Mouse (Mus musculus): ENCODE data around the gene Dnajb14.
"Not testable (repeated sequence)": the region's sequence is repeated elsewhere in the genome, so short reads cannot be mapped to it uniquely, and the experiment has no call there.

The Dnajb14 gene

DNA sequence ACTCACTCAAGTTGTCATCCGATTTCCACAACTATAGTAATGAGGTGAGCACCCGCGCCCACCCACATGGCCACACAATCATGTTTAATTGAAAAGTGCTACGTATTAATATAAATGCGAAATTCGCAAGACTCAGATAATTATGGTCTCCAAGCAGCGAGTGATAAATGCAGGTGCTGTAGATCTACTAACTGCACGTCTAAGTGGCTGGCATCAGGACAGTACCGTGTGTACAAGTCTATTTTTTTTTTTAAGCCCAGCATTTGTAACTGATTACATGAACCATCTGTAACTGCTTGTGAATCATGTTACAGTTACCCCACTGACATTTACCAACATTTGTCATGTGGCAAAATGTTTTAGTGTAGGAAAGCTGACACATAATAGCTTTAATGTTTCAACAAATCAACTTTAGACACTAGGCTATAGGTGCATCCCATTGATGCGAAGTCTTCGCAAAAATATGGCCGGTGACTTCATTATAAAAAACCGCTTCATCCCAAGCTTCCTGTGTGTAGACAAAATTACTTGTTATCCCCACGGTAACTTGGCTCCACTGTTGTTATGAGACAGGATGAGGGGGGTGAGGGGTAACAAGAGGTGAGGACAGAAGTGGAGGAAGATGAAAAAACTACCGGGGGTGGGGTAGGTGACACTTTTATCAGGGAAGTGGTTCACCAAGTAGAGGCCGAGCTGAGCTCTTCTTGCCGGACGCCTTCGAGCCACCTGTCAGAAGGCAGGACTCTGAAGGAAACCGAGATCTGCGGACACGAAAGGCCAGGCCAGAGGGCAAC is 3.9 kb upstream of the Dnajb14 start:
- DNase-seq (ENCODE audit: low read depth, low spot score): no peak

GRCm38 (mm10) chr3:137864124-137864987 is 3.1 kb upstream of the Dnajb14 start, which contains the start of gene H2afz:
Gene H2afz (plus strand): TSS chr3:137864487.
- peak; percentile 97 for DNase-seq (ENCODE audit: low read depth, low spot score)

DNA sequence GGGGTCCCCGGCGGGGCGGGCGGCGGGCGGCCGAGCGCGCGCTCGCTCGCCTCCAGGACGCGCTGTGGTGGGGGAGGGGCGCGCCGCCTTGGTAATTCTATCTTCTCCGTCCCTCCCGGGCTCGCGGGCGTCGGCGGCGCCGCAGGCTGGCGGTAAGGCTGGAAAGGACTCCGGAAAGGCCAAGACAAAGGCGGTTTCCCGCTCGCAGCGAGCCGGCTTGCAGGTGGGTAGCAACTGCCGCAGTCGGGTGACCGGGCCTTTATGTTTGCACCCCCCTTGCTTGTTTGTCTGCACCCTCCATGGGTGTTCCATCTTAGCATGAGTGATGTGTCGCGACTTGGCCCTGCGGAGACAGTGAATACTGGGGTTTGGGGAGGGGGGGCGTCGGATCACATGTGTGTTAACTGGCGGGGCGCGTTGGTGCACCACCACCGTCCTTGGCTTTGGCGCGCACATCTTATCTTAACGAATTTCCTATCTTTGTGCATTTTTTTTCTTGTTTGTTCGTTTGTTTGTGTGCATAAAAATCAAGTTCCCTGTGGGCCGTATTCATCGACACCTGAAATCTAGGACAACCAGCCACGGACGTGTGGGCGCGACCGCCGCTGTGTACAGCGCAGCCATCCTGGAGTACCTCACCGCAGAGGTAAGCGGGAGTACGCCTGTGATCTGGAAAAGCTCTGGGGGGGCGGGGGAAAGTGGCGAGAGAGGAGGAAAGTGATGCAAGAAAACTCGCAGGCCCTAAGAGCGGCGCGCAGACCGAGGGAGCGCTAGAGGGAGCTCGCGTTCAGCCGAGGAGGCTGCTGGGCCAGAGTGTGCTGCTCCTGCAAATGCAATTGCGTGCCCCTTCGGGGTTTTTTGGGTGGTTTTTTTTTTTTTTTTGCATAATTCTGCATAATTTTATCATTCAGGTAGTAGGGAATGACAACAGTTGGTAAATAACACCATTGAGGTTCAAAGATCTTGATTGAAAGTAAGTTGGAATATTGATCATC is 2.2 kb upstream of the Dnajb14 start:
- peak; percentile 90 for DNase-seq (ENCODE audit: low read depth, low spot score)

DNA sequence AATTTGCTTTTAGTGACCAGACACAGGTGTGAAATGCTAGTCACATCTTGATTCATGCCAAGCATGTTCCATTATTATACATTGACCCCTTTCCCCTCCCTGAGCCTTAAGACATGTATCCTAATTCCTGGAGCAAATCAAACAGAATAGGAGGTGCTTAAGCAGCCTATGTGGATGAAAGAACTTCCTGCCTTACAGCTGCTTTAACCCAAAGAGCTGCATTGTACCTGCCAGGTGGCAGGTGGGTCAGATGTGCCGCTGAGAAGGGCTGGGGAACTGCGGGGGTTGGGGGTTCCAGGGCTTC is 390 bp upstream of the Dnajb14 start:
- peak; percentile 65 for DNase-seq (ENCODE audit: low read depth, low spot score)

GRCm38 (mm10) chr3:137868094-137868913 is 829 bp downstream of the Dnajb14 start:
- DNase-seq (ENCODE audit: low read depth, low spot score): peak; percentile 54

- DNase-seq (ENCODE audit: low read depth, low spot score): peak; percentile 14
Measured at GRCm38 (mm10) chr3:137869395-137869794, 1.9 kb downstream of the Dnajb14 start.

- DNase-seq (ENCODE audit: low read depth, low spot score): peak; percentile 71
Measured at GRCm38 (mm10) chr3:137879313-137879712, 11.8 kb downstream of the Dnajb14 start.

DNA sequence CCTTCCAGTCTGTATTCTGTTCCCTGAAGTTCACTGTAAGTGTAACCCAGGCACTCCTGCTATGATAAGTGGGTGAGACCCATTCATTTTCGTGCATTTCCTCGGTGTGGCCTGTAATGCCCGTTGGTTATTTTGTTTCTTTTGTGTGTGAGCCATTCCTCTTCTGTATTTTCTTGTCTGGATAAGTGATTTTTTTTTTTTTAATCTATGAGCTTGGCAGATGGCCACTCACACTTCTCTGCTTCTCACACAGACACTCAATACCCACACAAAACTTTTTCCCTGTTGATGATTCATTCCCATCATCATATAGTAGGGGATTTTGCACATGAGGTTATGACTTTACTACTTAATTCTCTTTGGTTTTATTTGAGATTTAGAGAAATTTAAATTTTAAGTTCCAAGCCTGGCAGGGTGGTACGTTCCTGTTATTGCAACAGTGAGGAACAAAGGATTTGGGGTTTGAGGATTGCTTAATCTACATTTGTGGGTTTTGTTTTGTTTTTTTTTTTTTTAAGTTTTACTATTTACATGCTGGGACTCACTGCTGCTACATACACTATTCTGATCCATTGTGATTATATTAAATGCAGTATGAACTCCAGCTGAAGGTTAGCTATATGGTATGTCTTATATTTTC is 12.8 kb downstream of the Dnajb14 start:
- DNase-seq (ENCODE audit: low read depth, low spot score): peak; percentile 64

GRCm38 (mm10) chr3:137881093-137881492 is 13.6 kb downstream of the Dnajb14 start:
- DNase-seq (ENCODE audit: low read depth, low spot score): peak; percentile 2

- peak; percentile 82 for DNase-seq (ENCODE audit: low read depth, low spot score)
Measured at GRCm38 (mm10) chr3:137887961-137888360, 20.5 kb downstream of the Dnajb14 start.

GRCm38 (mm10) chr3:137891089-137891488 is 23.6 kb downstream of the Dnajb14 start:
- DNase-seq (ENCODE audit: low read depth, low spot score): no peak

- no peak for DNase-seq (ENCODE audit: low read depth, low spot score)
Measured at GRCm38 (mm10) chr3:137892118-137892517, 24.6 kb downstream of the Dnajb14 start.

DNA sequence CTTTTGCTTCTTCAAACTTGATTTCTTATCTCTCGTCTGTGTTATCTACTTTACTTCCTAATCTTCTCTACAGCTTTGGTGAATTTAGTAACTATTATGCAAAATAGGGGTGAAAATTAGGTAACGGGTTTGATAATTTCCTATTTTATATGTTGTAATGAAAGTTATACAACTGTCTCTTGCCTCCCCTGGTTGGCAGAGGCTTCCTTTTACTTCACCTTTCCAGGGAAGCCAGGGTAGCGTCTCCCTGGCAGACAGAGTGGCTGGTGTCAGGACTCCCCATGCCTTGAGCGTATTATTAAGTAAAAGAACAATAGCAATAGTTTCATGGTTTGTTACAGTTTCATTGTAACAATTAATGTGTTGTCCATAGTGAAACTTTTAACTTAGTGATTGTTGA is 26.3 kb downstream of the Dnajb14 start:
- no peak for DNase-seq (ENCODE audit: low read depth, low spot score)

DNA sequence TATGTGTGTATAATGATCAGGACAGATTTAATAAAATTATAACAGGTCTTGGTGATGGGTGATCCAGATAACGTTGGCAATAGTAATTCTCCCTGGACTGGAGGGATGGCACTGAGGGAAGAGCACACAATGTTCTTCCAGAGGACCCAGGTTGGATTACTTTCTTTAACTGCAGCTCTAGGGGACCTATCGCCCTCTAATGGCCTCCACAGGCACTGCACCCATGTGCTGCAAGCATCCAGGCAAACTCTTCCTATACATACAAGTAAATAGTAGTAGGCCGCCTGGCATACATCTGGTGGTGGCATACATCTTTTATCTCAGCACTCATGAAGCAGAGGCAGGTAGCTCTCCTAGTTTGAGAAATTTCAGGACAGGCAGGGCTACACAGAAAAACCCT is 27.7 kb downstream of the Dnajb14 start:
- DNase-seq (ENCODE audit: low read depth, low spot score): no peak

DNA sequence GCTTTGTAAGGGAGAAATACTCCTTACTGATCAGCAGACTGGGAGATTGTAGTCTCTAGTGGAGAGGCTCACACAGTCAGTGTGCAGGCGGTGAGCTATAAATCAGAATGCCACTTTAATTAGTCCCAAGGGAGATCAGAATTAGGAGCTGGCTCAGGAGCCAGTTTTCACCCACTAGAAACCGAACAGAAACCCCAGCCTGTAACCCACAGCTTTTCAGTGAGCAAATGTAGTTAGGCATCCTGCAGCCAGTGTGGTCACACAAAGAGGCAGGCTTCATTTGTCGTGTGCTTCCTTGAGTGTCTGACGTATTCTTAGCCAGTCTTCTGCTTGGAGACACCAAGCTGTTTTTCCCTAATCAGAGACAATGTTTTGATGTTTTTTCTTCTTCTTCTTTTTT is 28.9 kb downstream of the Dnajb14 start:
- DNase-seq (ENCODE audit: low read depth, low spot score): peak; percentile 78

- no peak for DNase-seq (ENCODE audit: low read depth, low spot score)
Measured at GRCm38 (mm10) chr3:137896867-137897266, 29.4 kb downstream of the Dnajb14 start.

DNA sequence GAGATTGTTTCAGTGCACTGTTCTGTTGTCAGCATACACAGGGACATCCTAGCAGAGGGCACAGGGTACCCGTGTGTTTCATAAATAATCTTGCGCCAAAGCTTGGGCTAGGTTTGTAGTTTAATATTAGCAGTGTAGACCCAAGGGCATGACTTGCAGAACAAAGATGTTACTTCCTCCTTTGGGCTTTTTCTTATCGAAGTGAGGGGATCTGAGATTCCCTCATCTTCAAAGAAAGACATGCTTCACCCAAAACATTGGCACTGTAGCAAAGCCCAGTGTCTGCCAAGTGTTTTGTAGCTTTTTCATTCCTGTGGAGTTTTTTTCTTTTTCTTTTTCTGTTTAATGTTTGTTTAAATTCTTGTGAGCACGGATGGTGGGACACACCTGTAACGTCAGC is 30.2 kb downstream of the Dnajb14 start:
- peak; percentile 49 for DNase-seq (ENCODE audit: low read depth, low spot score)

DNA sequence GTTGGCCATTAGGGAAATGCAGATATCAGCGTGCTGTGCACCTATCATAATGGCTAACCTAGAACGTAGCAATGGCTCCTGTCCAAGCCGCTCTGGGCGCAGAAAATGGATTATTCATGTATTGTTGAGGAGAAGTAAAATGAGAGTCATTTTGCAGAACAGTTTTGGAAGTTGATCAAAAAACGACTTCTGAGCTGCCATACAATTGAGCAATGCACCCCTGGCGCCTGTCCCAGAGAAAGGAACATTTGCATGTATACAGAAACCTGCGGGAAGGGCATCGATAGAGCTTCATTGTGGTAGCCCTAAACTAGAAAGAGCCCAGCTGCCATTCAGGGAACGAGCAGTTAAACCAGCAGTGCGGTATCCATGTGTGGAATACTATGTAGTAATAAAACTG is 32.7 kb downstream of the Dnajb14 start:
- no peak for DNase-seq (ENCODE audit: low read depth, low spot score)

DNA sequence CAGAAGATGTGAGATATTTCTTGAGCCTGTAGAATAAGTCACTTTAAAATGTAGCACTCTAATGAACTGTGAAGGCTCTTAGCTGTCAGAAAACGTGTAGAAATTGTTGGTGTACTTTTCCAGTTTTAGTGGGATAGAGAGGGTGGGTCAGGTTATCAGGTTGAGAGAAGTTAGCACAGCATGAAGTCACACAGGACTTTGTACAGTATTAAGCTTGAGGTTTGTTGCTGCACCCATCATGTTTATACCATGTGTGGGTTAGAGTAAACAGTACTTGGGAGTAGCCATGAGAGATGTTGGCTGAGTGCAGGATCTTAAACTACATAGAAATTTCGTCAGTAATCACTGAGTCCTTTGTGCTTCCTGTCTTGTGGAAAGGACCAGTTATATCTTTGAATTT is 45.6 kb downstream of the Dnajb14 start:
- no peak for DNase-seq (ENCODE audit: low read depth, low spot score)

DNA sequence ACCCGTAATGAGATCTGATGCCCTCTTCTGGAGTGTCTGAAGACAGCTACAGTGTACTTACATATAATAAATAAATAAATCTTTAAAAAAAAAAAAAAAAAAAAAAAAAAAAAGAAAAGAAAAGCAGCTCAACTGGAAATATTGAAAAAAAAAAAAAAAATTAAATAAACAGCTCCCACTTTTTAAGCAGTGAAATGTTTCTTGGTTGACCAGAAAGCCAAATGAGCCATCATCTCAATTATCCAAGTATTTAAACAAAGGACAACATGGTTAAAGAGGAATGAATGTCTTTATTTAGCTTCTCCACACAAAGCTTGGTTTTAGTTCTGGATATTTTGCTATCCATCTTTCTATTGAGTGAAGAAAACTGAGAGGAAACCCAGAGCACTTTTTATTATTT is 47.1 kb downstream of the Dnajb14 start:
- not testable (repeated sequence) for DNase-seq (ENCODE audit: low read depth, low spot score)

Measured in A20 (cell line).